Mouse (Mus musculus) liver, embryonic 14.5 days (tissue): ENCODE data around the gene Stpg2.

Source experiments
- CTCF ChIP-seq: IDR thresholded peaks from 2 replicates; pipeline ENCODE4 v1.5.1; 2016; ENCODE audit warnings: antibody characterized with exemption, low read depth, control low read depth
- EP300 ChIP-seq: IDR thresholded peaks from 2 replicates; pipeline ENCODE4 v1.6.1; 2016; ENCODE audit warnings: antibody characterized with exemption, low read depth

DNA sequence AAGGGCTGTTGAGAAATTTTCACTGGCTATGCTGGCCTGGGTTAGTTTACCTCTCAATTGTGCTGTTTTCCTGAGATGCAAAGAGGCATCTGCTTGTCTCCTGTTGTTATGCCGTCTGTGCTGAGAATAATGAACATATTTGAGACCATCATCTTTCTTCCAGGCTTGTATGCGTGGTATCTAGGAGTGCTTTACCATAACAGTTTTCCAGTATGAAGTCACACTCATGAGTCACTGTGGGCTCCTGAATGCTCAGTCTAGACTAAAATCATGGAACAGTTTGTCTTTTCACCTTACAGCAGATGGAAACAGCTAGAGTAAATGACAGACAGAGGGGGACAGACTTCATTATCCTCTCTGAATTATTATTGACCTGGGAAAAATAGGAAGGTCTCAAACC lies 527.7 kb downstream of the Stpg2 start:
- TF ChIP-seq EP300: no peak
- no peak for TF ChIP-seq CTCF
